Mouse (Mus musculus) spleen, embryonic (tissue): ENCODE data around the gene Tmem185b.

ENCODE experiments used
- CTCF ChIA-PET: fragments of 350-600 bp; sonication (Branson Sonifier 250); formaldehyde crosslinking; loops from one replicate; lab custom pipeline; 2022; lab: Charles Lee

Gene Tmem185b

GRCm38 (mm10) chr1:119525689-119526591 is at the start of gene Tmem185b:
Tmem185b (plus strand) TSS chr1:119526160.
- CTCF ChIA-PET = interaction anchor here (1.1 kb wide), 1 partner anchor 8 kb away, joined by 10 read pairs; no protein-coding TSS in a partner anchor

DNA sequence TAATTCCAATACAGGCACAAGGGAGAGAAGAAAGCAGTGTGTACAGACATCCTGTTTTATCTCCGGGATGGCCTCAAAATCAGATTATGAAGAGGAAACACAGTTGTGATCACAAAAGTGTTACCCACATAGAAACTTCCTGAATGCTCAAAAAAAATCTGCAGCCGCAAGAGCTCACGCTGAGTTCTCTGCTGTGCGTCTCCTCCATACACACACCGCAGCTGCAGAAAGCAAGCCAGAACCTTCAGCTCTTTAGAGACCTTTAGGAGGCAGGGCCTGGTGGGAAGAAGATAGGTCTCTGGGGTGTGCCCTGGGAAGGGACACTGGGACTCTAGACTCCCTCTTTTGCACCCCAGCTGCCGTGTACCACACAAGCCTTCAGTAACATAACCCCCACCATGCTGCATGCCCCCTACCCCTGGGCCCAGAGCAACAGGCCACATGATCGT is 49.0 kb upstream of the Tmem185b start:
- CTCF ChIA-PET = interaction anchor here (0.7 kb wide), 1 partner anchor 51 kb away, joined by 3 read pairs; no protein-coding TSS in a partner anchor

DNA sequence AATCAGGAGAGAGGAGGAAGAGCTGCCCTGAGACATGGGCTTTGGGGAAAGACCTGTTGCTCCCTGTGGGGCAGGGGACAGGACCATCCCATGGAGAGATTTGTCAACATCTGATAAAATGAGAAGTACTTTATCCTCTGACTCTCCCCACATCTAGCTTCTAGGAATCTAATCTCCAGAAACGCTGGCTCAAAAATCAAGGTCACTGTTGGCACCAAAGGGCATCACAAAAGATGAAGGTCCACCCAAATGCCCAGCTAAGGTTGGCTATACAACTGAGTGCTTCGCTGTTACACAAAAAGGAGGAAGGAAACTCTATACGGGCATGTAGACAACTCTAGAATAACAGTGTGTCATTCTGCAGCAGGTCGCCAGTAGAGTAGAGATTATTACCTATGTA is 46.3 kb upstream of the Tmem185b start:
- CTCF ChIA-PET = no interaction called here

GRCm38 (mm10) chr1:119480678-119481077 is 45.3 kb upstream of the Tmem185b start:
- CTCF ChIA-PET = no interaction called here

DNA sequence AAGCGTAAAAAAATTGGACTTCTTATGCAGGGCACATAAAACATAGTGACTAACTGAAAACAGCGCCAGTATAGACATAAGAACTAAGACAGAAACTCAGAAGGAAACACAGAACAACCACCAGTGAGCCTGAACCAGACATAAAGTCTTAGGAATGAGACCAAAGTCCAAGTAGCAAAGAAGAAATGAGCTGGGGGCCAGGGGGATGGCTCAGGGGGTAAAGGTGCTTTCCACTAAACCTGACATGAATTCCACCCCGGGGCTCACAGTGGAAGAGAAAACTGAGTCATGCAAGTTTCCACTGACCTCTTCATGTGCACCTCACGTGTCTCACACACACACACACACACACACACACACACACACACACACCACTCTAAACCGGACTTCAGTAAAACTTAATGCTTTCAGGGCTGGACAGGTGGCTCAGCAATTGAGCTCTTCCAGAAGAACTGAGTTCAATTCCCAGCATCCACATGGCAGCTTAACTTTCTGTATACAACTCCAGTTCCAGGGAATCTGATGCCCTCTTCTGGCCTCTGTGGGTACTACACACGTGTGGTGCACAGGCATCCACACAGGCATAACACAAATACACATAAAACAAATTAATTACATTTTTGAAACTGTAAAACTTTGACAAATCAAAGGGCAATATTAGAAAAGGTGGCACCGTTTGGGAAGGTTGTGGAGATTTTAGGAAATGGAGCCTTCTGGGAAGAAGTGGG is 44.6 kb upstream of the Tmem185b start:
- CTCF ChIA-PET = no interaction called here

DNA sequence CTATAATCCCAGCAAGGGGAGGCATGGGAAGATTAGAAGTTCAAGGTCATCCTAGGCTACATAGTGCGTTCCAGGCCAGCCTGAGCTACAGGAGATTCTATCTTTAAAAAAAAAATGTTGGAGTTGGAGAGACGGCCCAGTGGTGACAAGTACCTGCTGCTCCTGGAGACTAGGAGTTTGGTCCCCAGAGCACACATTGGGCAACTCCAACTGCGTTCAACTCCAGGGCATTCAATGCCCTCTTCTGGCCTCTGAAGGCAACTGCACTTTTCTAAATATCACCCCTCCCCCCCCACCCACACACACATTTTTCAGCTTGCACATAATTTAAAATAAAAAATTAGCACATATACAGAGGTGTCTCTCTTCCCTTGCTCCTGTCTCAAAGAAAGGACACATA is 43.1 kb upstream of the Tmem185b start:
- CTCF ChIA-PET = interaction anchor here (0.6 kb wide), 1 partner anchor 184 kb away, joined by 4 read pairs; no protein-coding TSS in a partner anchor

DNA sequence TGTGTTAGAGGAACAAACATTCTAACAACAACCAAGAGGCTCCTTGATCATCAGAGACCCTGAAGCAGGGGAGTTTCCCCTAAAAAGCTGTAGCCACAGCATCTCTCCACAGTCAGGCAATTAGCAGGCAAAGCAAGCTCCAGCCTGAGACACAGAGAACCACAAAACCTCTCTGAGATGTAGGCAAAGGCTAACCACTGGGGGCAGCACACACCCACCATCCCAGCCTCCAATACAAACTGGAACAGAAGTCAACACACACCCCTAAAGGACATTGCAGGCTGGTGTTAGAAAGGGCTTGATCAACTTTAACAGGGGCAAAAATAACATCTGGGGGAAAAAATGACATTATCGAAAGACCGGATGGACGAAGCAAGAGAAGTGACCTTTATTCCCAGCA is 41.5 kb upstream of the Tmem185b start:
- CTCF ChIA-PET = interaction anchor here (0.6 kb wide), 2 partner anchors 390 to 642 kb away, joined by 3 to 6 read pairs; no protein-coding TSS in a partner anchor

DNA sequence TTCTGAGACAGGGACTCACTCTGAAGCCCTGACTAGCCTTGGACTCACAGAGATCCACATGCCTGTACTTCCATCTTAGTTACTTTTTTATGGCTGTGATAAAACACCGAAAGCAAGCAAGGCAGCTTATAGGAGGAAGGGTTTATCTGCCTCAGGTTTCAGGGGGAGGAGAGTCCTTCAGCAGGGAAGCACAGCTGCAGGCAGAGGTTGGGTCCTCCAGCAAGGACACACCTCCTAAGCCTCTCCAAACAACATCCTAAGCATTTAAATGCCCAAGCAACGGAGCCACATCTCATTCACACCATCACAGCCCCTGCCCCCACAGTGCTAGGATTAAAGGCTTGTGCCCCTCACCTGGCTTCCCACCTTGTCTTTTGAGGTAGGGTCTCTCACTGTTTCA is 40.1 kb upstream of the Tmem185b start:
- CTCF ChIA-PET = no interaction called here

DNA sequence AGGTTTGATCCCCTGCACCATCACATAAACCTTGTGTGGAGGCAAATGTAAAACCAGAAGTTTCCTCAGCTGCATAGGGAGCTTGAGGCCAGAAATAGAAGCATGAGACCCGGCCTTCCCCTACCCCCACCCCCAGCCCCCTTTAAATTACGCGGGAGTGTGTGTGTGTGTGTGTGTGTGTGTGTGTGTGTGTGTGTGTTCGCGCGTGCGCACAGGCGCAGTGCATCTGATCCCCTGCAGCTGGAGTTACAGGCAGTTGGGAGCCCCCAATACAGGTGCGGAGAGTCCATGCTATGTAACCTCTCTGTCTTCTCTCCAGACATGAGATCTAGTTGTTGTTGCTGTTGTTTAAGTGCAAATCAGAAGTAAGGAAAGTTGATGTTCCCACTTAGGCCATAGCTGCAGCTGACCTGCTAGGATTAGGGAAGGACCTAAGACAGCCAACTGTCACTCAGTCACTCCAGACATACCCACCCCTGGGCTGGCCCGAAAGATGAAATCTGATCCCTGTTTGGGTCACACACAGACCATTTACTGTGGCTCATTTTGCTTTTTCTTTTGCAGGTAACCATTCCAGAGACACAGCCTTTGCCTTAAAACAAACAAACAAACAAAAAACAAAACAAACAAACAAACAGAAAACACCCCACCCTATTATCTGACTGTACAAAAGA is 37.9 kb upstream of the Tmem185b start:
- CTCF ChIA-PET = no interaction called here

DNA sequence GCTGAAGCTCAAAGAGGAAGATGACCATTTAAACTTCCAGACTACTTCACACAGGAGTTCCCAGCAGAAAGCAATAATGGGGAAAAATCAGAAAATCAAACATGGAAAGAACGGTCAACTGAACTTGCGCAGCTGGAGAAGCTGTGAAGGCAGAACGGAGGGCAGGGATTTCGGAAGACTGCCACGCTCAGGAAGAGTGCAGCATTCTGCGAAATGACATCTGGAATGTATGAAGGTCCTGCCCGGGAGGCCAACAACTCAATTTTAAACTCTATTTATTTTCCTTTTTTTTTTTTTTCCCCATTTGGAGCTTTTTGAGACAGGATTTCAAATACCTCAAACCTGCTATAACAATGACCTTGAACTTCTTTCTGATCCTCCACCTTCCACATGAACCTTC is 35.2 kb upstream of the Tmem185b start:
- CTCF ChIA-PET = no interaction called here

GRCm38 (mm10) chr1:119492097-119492496 is 33.9 kb upstream of the Tmem185b start:
- CTCF ChIA-PET = no interaction called here

GRCm38 (mm10) chr1:119492505-119492904 is 33.5 kb upstream of the Tmem185b start:
- CTCF ChIA-PET = no interaction called here

DNA sequence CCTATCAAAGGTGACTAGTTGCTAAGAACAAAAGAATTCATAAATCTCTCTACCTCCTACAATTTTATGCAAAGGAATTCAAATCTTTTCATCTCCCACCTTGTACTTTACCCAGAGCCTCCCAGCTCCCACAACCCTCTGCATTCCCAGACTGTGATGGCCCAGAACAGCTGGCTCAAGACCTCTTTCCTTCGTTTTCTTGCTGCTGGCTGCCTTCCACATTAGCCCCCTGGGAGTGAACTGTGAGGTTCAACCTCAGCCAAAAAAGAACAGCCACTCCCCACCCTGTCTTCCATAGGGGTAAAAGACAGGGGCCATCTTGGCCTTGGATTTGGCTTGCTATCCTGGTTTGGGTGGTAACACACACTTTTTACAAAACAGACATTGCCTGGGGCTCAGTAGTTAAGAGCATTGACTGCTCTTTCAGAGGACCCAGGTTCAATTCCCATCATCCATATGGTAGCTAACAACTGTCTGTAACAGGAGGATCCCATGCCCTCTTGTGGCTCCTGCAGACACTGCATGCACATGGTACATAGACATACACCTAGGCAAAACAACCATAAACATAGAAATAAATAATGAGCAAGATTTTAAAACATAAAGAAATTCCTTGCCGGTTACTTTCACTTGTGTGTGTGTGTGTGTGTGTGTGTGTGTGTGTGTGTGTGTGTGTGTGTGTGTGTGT is 31.8 kb upstream of the Tmem185b start:
- CTCF ChIA-PET = no interaction called here

GRCm38 (mm10) chr1:119494712-119495395 is 31.1 kb upstream of the Tmem185b start:
- CTCF ChIA-PET = interaction anchor here (0.5 kb wide), 1 partner anchor 1124 kb away, joined by 3 read pairs; no protein-coding TSS in a partner anchor

DNA sequence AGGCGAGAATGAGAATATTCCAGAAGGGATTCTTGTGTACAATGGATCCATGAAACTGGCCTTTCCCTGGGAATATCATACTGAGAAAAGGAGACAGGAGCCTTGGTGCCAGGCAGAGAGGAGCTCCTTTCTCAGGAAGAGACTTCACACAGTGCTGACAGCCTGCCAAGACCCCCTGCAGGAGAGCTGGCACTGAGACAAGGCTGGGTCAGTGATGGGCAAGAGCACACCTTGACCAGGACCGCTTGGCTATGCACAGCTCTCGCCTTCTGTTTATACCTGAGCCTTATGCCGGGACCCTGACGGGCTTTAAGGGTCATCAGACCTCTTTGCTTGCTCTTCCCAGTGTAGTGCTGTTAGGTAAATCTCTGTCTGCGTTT is 30.6 kb upstream of the Tmem185b start:
- CTCF ChIA-PET = no interaction called here

GRCm38 (mm10) chr1:119497346-119498004 is 28.5 kb upstream of the Tmem185b start:
- CTCF ChIA-PET = no interaction called here

GRCm38 (mm10) chr1:119498536-119499231 is 27.3 kb upstream of the Tmem185b start:
- CTCF ChIA-PET = no interaction called here

- CTCF ChIA-PET = no interaction called here
Measured at GRCm38 (mm10) chr1:119499456-119499855, 26.5 kb upstream of the Tmem185b start.

- CTCF ChIA-PET = interaction anchor here (0.6 to 0.7 kb wide), 3 partner anchors 44 to 1973 kb away, joined by 3 to 6 read pairs (median 5); no protein-coding TSS in a partner anchor
Measured at GRCm38 (mm10) chr1:119501881-119502280, 24.1 kb upstream of the Tmem185b start.
